Mouse (Mus musculus): ENCODE results near the gene Ptpn6.

GRCm38 (mm10) chr6:124704417-124704816, 34.1 kb downstream of the Ptpn6 start:
- TF ChIP-seq TAL1 (IDR thresholded peaks at IDR 0.05; ENCODE audit: low read length) (no peak), GATA1 (IDR thresholded peaks at IDR 0.05; ENCODE audit: low read length) (no peak)

Data from erythroblast, embryonic 14.5 days (primary cell).